Mouse (Mus musculus): ENCODE results near the gene Qpct.
"Not testable (repeated sequence)": the region's sequence is repeated elsewhere in the genome, so short reads cannot be mapped to it uniquely, and the experiment has no call there.

The Qpct gene

GRCm38 (mm10) chr17:79076974-79077847, 25.5 kb downstream of the Qpct start:
- no peak for DNase-seq

GRCm38 (mm10) chr17:79077848-79078146, 26.1 kb downstream of the Qpct start:
- no peak for DNase-seq

GRCm38 (mm10) chr17:79078248-79078647, 26.5 kb downstream of the Qpct start:
- no peak for DNase-seq

GRCm38 (mm10) chr17:79091710-79092109, 40.0 kb downstream of the Qpct start:
- no peak for DNase-seq

- DNase-seq, result no peak
Measured at GRCm38 (mm10) chr17:79093286-79093975, 41.7 kb downstream of the Qpct start.

GRCm38 (mm10) chr17:79095624-79096023, 43.9 kb downstream of the Qpct start:
- DNase-seq, result no peak

GRCm38 (mm10) chr17:79099866-79100265, 48.2 kb downstream of the Qpct start:
- DNase-seq, result no peak

- DNase-seq, result no peak
Measured at GRCm38 (mm10) chr17:79108238-79108637, 56.5 kb downstream of the Qpct start.

GRCm38 (mm10) chr17:79109576-79109975, 57.9 kb downstream of the Qpct start:
- DNase-seq, result no peak

GRCm38 (mm10) chr17:79110936-79111348, 59.2 kb downstream of the Qpct start:
- DNase-seq, result peak; percentile 15

- not testable (repeated sequence) for DNase-seq
Measured at GRCm38 (mm10) chr17:79115248-79115647, 63.5 kb downstream of the Qpct start.

GRCm38 (mm10) chr17:79119066-79119465, 67.4 kb downstream of the Qpct start:
- no peak for DNase-seq

- no peak for DNase-seq
Measured at GRCm38 (mm10) chr17:79120269-79120668, 68.6 kb downstream of the Qpct start.

- DNase-seq, result no peak
Measured at GRCm38 (mm10) chr17:79133740-79134139, 82.0 kb downstream of the Qpct start.

GRCm38 (mm10) chr17:79135826-79136225, 84.1 kb downstream of the Qpct start:
- DNase-seq, result no peak

- DNase-seq, result no peak
Measured at GRCm38 (mm10) chr17:79136401-79136800, 84.7 kb downstream of the Qpct start.
